In genomic region chr11:69088856-69089615, GRCm38 (mm10) we compare ENCODE assay signal across 9 mouse cellular contexts. TPM values are rescaled to one million over a fixed set of nuclear protein-coding genes. Genes with fewer than 3 reads are reported as not detected.
A peak's percentile ranks its signal among the peaks of the same experiment; 100 is the strongest.
DNase-seq lines count a peak whose midpoint lies in the region; ATAC-seq and TF ChIP-seq lines count a peak whose summit lies in the region.
"Had no signal": no experiment of that assay in that cellular context is flagged by ENCODE, and none has a peak within 500 bp of the region (broad histone marks: within the 10 kb centered on the region; RNA-seq: fewer than 3 reads in every experiment).

No protein-coding gene starts in this region.

- DNase-seq in cerebellum, adult 2 months, result peak in 1 of 2 experiments; percentile 64
- no peak for DNase-seq in cerebellum, postnatal 4 days (ENCODE audit: low spot score in 2 of 2)
- DNase-seq in thymus, postnatal 25 days, result peak; percentile 32
- no peak for DNase-seq in thymus, postnatal 14 days
- DNase-seq in hindbrain, embryonic 11.5 days (ENCODE audit: low spot score), result no peak
- DNase-seq in testis, postnatal 14 days (ENCODE audit: low spot score), result peak; percentile 30
- DNase-seq in frontal cortex, adult 2 months (ENCODE audit: extremely low spot score in 1 of 2, low spot score in 1 of 2), result no peak

- 0 out of 2 replicates have a peak, but pooled peaks cover 3% of the 10 kb centered on the region for H3K36me3 ChIP-seq in hindbrain, embryonic 11.5 days (ENCODE audit: control insufficient read depth, insufficient read depth, low read length)

- H3K27ac ChIP-seq in cerebellum, adult 2 months (ENCODE audit: insufficient read depth, low read length), result peak overlapping the region; percentile 99
- peak overlapping the region; percentile 86 for H3K27ac ChIP-seq in hindbrain, embryonic 11.5 days (ENCODE audit: low read depth, low read length)

- no peaks in the 10 kb centered on the region for H3K9me3 ChIP-seq in hindbrain, embryonic 11.5 days (ENCODE audit: control insufficient read depth, low read length)

- no peak for TF ChIP-seq POLR2A in cerebellum, adult 2 months (IDR thresholded peaks at IDR 0.05; ENCODE audit: borderline replicate concordance, insufficient read depth, low read length)

- H3K4me2 ChIP-seq in hindbrain, embryonic 11.5 days (replicated peaks; ENCODE audit: low read depth, low read length), result peak overlapping the region; percentile 92

- peaks cover 10% of the 10 kb centered on the region for H3K4me1 ChIP-seq in cerebellum, adult 2 months (ENCODE audit: control insufficient read depth, insufficient read depth, low read length)
- H3K4me1 ChIP-seq in hindbrain, embryonic 11.5 days (replicated peaks; ENCODE audit: control insufficient read depth, insufficient read depth, low read length), result peaks cover 13% of the 10 kb centered on the region

- no peaks in the 10 kb centered on the region for H3K27me3 ChIP-seq in cerebellum, adult 2 months (ENCODE audit: control insufficient read depth, insufficient read depth, low read length)
- H3K27me3 ChIP-seq in hindbrain, embryonic 11.5 days (ENCODE audit: control insufficient read depth, insufficient read depth, low read length), result no peaks in the 10 kb centered on the region
- H3K27me3 ChIP-seq: Patski had no signal

- TF ChIP-seq CTCF in cerebellum, adult 2 months (IDR thresholded peaks at IDR 0.05; ENCODE audit: borderline replicate concordance, insufficient read depth, low read depth, low read length), result no peak

- WGBS in cerebellum, adult 2 months, result 2% methylated on average over 25 of the region's 25 CpGs
- 12% methylated on average over 25 of the region's 25 CpGs for WGBS in hindbrain, embryonic 11.5 days

- H3K4me3 ChIP-seq in cerebellum, adult 2 months (replicated peaks; ENCODE audit: insufficient read depth, low read depth, low read length), result peak overlapping the region; percentile 96
- H3K4me3 ChIP-seq in hindbrain, embryonic 11.5 days (ENCODE audit: low read depth, low read length), result peak overlapping the region; percentile 81

- ATAC-seq in hindbrain, embryonic 11.5 days (ENCODE audit: low FRiP score), result peak; percentile 18; the same call in 1 of the 2 replicates
- ATAC-seq in megakaryocyte, adult 5-6 weeks (ENCODE audit: poor library complexity, severe bottlenecking), result peak; percentile 36

- peak overlapping the region; percentile 89 for H3K9ac ChIP-seq in hindbrain, embryonic 11.5 days (ENCODE audit: low read depth, low read length)

RNA-seq across cellular contexts. Expression of gene Vamp2, which starts 0.7 kb away (rescaled TPM):
- 672 and 700 TPM in 2 replicates for polyA plus RNA-seq in cerebellum, adult 2 months (2012; rRNA removed)
- polyA plus RNA-seq in hindbrain, embryonic 11.5 days (2014; fragmentation: Nextera tagmentation; extraction: Ambion mirVana), result 85.1 and 98.1 TPM in 2 replicates
- 53.9 and 66.6 TPM in 2 replicates for total RNA-seq in megakaryocyte, adult 5-6 weeks (2015)
- total RNA-seq in megakaryocyte, adult 5-6 weeks (2017), result 11.2 and 21.8 TPM in 2 replicates
- 1,200 and 1,339 TPM in 2 replicates for polyA plus RNA-seq in frontal cortex, adult 2 months (2012; rRNA removed)

RNA-seq across cellular contexts. Expression of gene Per1, which starts 6.0 kb away (rescaled TPM):
- 34.4 and 37.2 TPM in 2 replicates for polyA plus RNA-seq in cerebellum, adult 2 months (2012; rRNA removed)
- 5.6 and 7.4 TPM in 2 replicates for polyA plus RNA-seq in hindbrain, embryonic 11.5 days (2014; fragmentation: Nextera tagmentation; extraction: Ambion mirVana)
- 6.7 and 12.5 TPM in 2 replicates for total RNA-seq in megakaryocyte, adult 5-6 weeks (2015)
- 7.9 and 8.5 TPM in 2 replicates for total RNA-seq in megakaryocyte, adult 5-6 weeks (2017)
- 42.7 and 55.8 TPM in 2 replicates for polyA plus RNA-seq in frontal cortex, adult 2 months (2012; rRNA removed)

RNA-seq across cellular contexts. Expression of gene Tmem107, which starts 18.4 kb away (rescaled TPM):
- 13.4 and 15.8 TPM in 2 replicates for polyA plus RNA-seq in cerebellum, adult 2 months (2012; rRNA removed)
- polyA plus RNA-seq in hindbrain, embryonic 11.5 days (2014; fragmentation: Nextera tagmentation; extraction: Ambion mirVana), result 52.4 and 54.6 TPM in 2 replicates
- total RNA-seq in megakaryocyte, adult 5-6 weeks (2015), result 13.2 and 15.7 TPM in 2 replicates
- 11.4 and 26.6 TPM in 2 replicates for total RNA-seq in megakaryocyte, adult 5-6 weeks (2017)
- 22.0 and 23.5 TPM in 2 replicates for polyA plus RNA-seq in frontal cortex, adult 2 months (2012; rRNA removed)

RNA-seq across cellular contexts. Expression of gene Borcs6, which starts 29.5 kb away (rescaled TPM):
- polyA plus RNA-seq in cerebellum, adult 2 months (2012; rRNA removed), result 34.9 and 36.7 TPM in 2 replicates
- 9.8 and 11.6 TPM in 2 replicates for polyA plus RNA-seq in hindbrain, embryonic 11.5 days (2014; fragmentation: Nextera tagmentation; extraction: Ambion mirVana)
- 18.8 and 20.5 TPM in 2 replicates for total RNA-seq in megakaryocyte, adult 5-6 weeks (2015)
- 17.7 and 20.2 TPM in 2 replicates for total RNA-seq in megakaryocyte, adult 5-6 weeks (2017)
- polyA plus RNA-seq in frontal cortex, adult 2 months (2012; rRNA removed), result 28.6 and 32.0 TPM in 2 replicates

RNA-seq across cellular contexts. Expression of gene Hes7, which starts 31.2 kb away (rescaled TPM):
- polyA plus RNA-seq in cerebellum, adult 2 months (2012; rRNA removed), result 0.44 and 0.59 TPM in 2 replicates
- polyA plus RNA-seq in hindbrain, embryonic 11.5 days (2014; fragmentation: Nextera tagmentation; extraction: Ambion mirVana), result 0.19 and 0.29 TPM in 2 replicates
- total RNA-seq in megakaryocyte, adult 5-6 weeks (2015), result not detected in 2 replicates
- not detected in 2 replicates for total RNA-seq in megakaryocyte, adult 5-6 weeks (2017)
- polyA plus RNA-seq in frontal cortex, adult 2 months (2012; rRNA removed), result 0.78 and 0.86 TPM in 2 replicates

Comparison
In these comparisons a context has a peak if more than half of its experiments do, and no peak if none do; other contexts are left out.
1. DNase-seq: peak in thymus, postnatal 25 days (single experiment) and testis, postnatal 14 days (single experiment); none in cerebellum, postnatal 4 days (0 of 2), thymus, postnatal 14 days (single experiment), hindbrain, embryonic 11.5 days (single experiment) and frontal cortex, adult 2 months (0 of 2).